Mouse (Mus musculus) lung, embryonic 16.5 days (tissue): ENCODE data around the gene Zfp804b. TPM values are rescaled to one million over a fixed set of nuclear protein-coding genes. Genes with fewer than 3 reads are reported as not detected.

Source experiments
- ATAC-seq: fragments of 200-750 bp; cut with Nextera tagmentation; 2 replicates; pipeline ENCODE4 v1.8.0; 2017; ENCODE audit warnings: low read depth, mild to moderate bottlenecking, moderate library complexity
- H3K27ac ChIP-seq: fragments of 300-500 bp; sonication (generic); 2 replicates; pipeline ENCODE4 v1.5.1; 2014; ENCODE audit warnings: mild to moderate bottlenecking, control low read depth, low read length
- H3K27me3 ChIP-seq: fragments of 300-500 bp; sonication (generic); 2 replicates; pipeline ENCODE4 v1.6.1; 2014; ENCODE audit warnings: low read depth, low read length, mixed read lengths; ENCODE audit not compliant: control insufficient read depth, insufficient read depth
- H3K36me3 ChIP-seq: fragments of 300-500 bp; sonication (generic); 2 replicates; pipeline ENCODE4 v1.6.1; 2014; ENCODE audit warnings: low read length; ENCODE audit not compliant: control insufficient read depth, insufficient read depth
- H3K4me1 ChIP-seq: fragments of 300-500 bp; sonication (generic); replicated peaks from 2 replicates; pipeline ENCODE4 v1.6.1; 2014; ENCODE audit warnings: low read length, mixed read lengths; ENCODE audit not compliant: control insufficient read depth, insufficient read depth
- H3K4me2 ChIP-seq: fragments of 300-500 bp; sonication (generic); 2 replicates; pipeline ENCODE4 v1.6.1; 2014; ENCODE audit warnings: low read depth, low read length, control low read depth
- H3K4me3 ChIP-seq: fragments of 300-500 bp; sonication (generic); 2 replicates; pipeline ENCODE4 v1.5.1; 2014; ENCODE audit warnings: mild to moderate bottlenecking, low read length, control low read depth
- H3K9ac ChIP-seq: fragments of 300-500 bp; sonication (generic); 2 replicates; pipeline ENCODE4 v1.6.1; 2014; ENCODE audit warnings: low read length, control low read depth
- H3K9me3 ChIP-seq: fragments of 300-500 bp; sonication (generic); 2 replicates; pipeline ENCODE4 v1.6.1; 2016; ENCODE audit warnings: low read length; ENCODE audit not compliant: control insufficient read depth
- WGBS: fragments of 180-500 bp; shearing (Covaris S2); extraction: QIAGEN DNeasy Blood & Tissue Kit; methylation state at CpG from one replicate; pipeline ENCODE4 v1.1.7; 2014; 5-methylcytosine and 5-hydroxymethylcytosine counted together
- polyA plus RNA-seq: library from polyadenylated mRNA; unstranded; fragments of >200 nt; fragmentation: Nextera tagmentation; extraction: Ambion mirVana; gene quantifications from 2 replicates; pipeline ENCODE4 v1.2.1, GENCODE M21; 2015

Gene Zfp804b
- polyA plus RNA-seq, 1 experiment from 2014 or later, result 1.2 TPM

DNA sequence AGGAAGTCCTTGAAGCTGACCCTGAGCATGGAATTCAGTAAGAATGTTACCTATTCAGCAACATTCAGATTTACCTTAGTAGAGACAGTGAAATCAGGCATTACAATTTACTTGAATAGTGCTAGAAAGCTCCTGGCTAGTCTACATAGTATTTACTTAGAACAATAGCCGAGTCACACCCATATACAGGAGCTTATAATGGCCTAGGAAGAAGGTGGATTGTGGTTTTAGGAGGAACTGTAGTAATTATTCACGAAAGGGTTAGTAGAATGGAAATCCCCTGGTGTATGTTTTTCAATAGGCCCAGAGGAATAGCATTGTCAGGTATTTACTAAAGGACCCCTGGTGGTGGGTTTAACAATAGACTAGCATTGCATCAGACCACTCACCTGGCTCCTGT, 549.2 kb downstream of the Zfp804b start:
- Histone ChIP-seq H3K4me3 (no peak overlapping the region), H3K27me3 (no peaks in the 10 kb centered on the region), H3K4me1 (no peaks in the 10 kb centered on the region), H3K9ac (no peak overlapping the region), H3K27ac (no peak overlapping the region), H3K36me3 (no peaks in the 10 kb centered on the region), H3K4me2 (no peak overlapping the region), H3K9me3 (no peaks in the 10 kb centered on the region)
- 62% methylated on average over 2 of the region's 2 CpGs for WGBS
- no peak for ATAC-seq

DNA sequence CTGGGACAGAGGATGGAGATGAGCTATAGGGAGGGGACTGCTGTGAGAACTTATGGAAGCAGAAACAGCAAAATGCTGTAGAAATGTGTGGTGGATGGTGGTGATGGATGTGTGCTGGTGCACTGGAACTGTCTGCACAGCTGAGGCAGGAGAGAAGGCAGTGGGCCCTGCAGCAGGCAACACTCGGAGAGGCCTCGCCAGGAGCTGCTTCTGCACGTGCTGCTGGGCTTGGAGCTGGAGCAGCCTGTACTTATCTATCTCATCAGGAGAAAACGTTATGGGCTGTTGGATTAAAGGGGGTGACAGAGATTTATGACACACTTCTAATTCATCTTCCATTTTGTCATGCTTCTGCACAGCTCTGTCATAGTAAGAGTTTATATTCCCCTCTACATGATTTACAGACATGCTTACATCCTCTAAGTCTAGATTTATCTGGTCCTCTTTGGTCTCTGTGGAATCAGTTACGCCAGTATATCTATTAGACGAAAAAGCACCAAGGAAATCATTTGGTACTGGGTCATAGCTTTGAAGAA, 575.1 kb downstream of the Zfp804b start:
- H3K9ac ChIP-seq, result no peak overlapping the region
- 48% methylated on average over 6 of the region's 6 CpGs for WGBS
- H3K9me3 ChIP-seq, result no peaks in the 10 kb centered on the region
- no peak overlapping the region for H3K4me3 ChIP-seq
- no peaks in the 10 kb centered on the region for H3K4me1 ChIP-seq
- H3K36me3 ChIP-seq, result no peaks in the 10 kb centered on the region
- H3K4me2 ChIP-seq, result no peak overlapping the region
- H3K27me3 ChIP-seq, result no peaks in the 10 kb centered on the region
- no peak overlapping the region for H3K27ac ChIP-seq
- no peak for ATAC-seq

Other genes starting within 250 kb of the Zfp804b start
- gene Tex47, start 40.6 kb downstream of the Zfp804b start, polyA plus RNA-seq, result 0.45 and 0.53 TPM in 2 replicates